Comparison of ENCODE assay signal across 22 mouse cellular contexts in genomic region chr10:5072054-5072453, GRCm38 (mm10). TPM values are rescaled to one million over a fixed set of nuclear protein-coding genes. Genes with fewer than 3 reads are reported as not detected.
"Had no signal": no experiment of that assay in that cellular context is flagged by ENCODE, and none has a peak within 500 bp of the region (broad histone marks: within the 10 kb centered on the region; RNA-seq: fewer than 3 reads in every experiment).

No protein-coding gene starts in this region.

- ATAC-seq: intestine, postnatal 0 days; liver, postnatal 0 days had no signal

- H3K9me3 ChIP-seq: limb, embryonic 15.5 days; liver, embryonic 13.5 days; lung, embryonic 15.5 days; megakaryocyte, embryonic 14.5 days; midbrain, embryonic 12.5 days; stomach, embryonic 15.5 days had no signal

- H3K36me3 ChIP-seq: liver, embryonic 13.5 days; lung, embryonic 15.5 days; midbrain, embryonic 12.5 days; stomach, embryonic 15.5 days had no signal

- H3K27me3 ChIP-seq: limb, embryonic 15.5 days; liver, embryonic 13.5 days; lung, embryonic 15.5 days; megakaryocyte, embryonic 14.5 days; midbrain, embryonic 12.5 days; stomach, embryonic 15.5 days had no signal

- H3K9ac ChIP-seq: limb, embryonic 15.5 days; liver, embryonic 13.5 days; liver, postnatal 0 days; lung, embryonic 15.5 days; midbrain, embryonic 12.5 days; stomach, embryonic 15.5 days had no signal

- H3K4me2 ChIP-seq: limb, embryonic 15.5 days; liver, embryonic 13.5 days; lung, embryonic 15.5 days; midbrain, embryonic 12.5 days; stomach, embryonic 15.5 days had no signal

- H3K27ac ChIP-seq: limb, embryonic 15.5 days; liver, embryonic 13.5 days; lung, embryonic 15.5 days; macrophage; midbrain, embryonic 12.5 days; stomach, embryonic 15.5 days had no signal

- DNase-seq: layer of hippocampus, adult 9-11 months; left cerebral cortex, postnatal 4 days; liver, embryonic 13.5 days; liver, postnatal 0 days; lung, postnatal 14 days; right cerebral cortex, postnatal 14 days; thymus, adult 2 months; thymus, postnatal 25 days had no signal

- H3K4me3 ChIP-seq: limb, embryonic 15.5 days; liver, embryonic 13.5 days; lung, embryonic 15.5 days; megakaryocyte, embryonic 14.5 days; midbrain, embryonic 12.5 days; stomach, embryonic 15.5 days had no signal

- H3K4me1 ChIP-seq: limb, embryonic 15.5 days; liver, embryonic 13.5 days; lung, embryonic 15.5 days; midbrain, embryonic 12.5 days; stomach, embryonic 15.5 days had no signal

RNA-seq across cellular contexts. Expression of gene Gm10097, which starts 3.1 kb away (rescaled TPM):
- total RNA-seq: left cerebral cortex, adult 18-20 months; left cerebral cortex, postnatal 10 days; left cerebral cortex, postnatal 4 days; midbrain, postnatal 0 days had no signal
- polyA plus RNA-seq: kidney, embryonic 16.5 days; liver, embryonic 13.5 days; macrophage; midbrain, embryonic 12.5 days; spleen, adult 2 months; testis, adult 2 months; thymus, adult 2 months; urinary bladder, adult 2 months had no signal
